8 mouse cellular contexts compared by ENCODE assay signal in genomic region chr16:30283743-30284337, GRCm38 (mm10). TPM values are rescaled to one million over a fixed set of nuclear protein-coding genes. Genes with fewer than 3 reads are reported as not detected.
DNase-seq lines count a peak whose midpoint lies in the region; ATAC-seq and TF ChIP-seq lines count a peak whose summit lies in the region.

No protein-coding gene starts in this region.

- DNase-seq in frontal cortex, postnatal 36 days (ENCODE audit: low spot score in 2 of 2) = no peak
- DNase-seq in G1E (ENCODE audit: low spot score) (peak; percentile 14), adipocyte (ENCODE audit: low spot score) (no peak)
- DNase-seq in embryonic facial prominence, embryonic 11.5 days (ENCODE audit: low spot score) = peak; percentile 86
- peak; percentile 54 for DNase-seq in liver, embryonic 11.5 days (ENCODE audit: low spot score)

- peak; percentile 39; the same call in 1 of the 2 replicates for TF ChIP-seq CTCF in G1E (IDR thresholded peaks at IDR 0.05; ENCODE audit: low read depth, low read length)

- ATAC-seq in frontal cortex, adult (ENCODE audit: low TSS enrichment) = 0 out of 2 replicates have a peak, but pooled peaks have one; percentile 66
- ATAC-seq in G1E (ENCODE audit: extremely low read depth, insufficient number of reproducible peaks, low FRiP score, poor library complexity, severe bottlenecking) = no peak
- ATAC-seq in embryonic facial prominence, embryonic 11.5 days (replicated peaks; ENCODE audit: insufficient number of reproducible peaks, low FRiP score, low TSS enrichment, low read depth) = 0 out of 2 replicates have a peak, but pooled peaks have one; percentile 19
- peak; percentile 61 for ATAC-seq in hindbrain, embryonic 13.5 days (ENCODE audit: low FRiP score)
- no peak for ATAC-seq in liver, embryonic 11.5 days (replicated peaks; ENCODE audit: low FRiP score)
- ATAC-seq in neural tube, embryonic 13.5 days (ENCODE audit: low read depth) = peak; percentile 53

- 2% methylated on average over 15 of the region's 15 CpGs for WGBS in embryonic facial prominence, embryonic 11.5 days
- 1% methylated on average over 15 of the region's 15 CpGs for WGBS in hindbrain, embryonic 13.5 days
- 4% methylated on average over 15 of the region's 15 CpGs for WGBS in liver, embryonic 11.5 days
- WGBS in neural tube, embryonic 13.5 days = under 1% methylated on average over 15 of the region's 15 CpGs

- no peak overlapping the region for H3K4me3 ChIP-seq in G1E (ENCODE audit: low read depth, low read length)
- no peak overlapping the region for H3K4me3 ChIP-seq in embryonic facial prominence, embryonic 11.5 days (ENCODE audit: low read depth, low read length)
- H3K4me3 ChIP-seq in hindbrain, embryonic 13.5 days = peak overlapping the region; percentile 21
- H3K4me3 ChIP-seq in liver, embryonic 11.5 days (ENCODE audit: low read depth, low read length) = no peak overlapping the region
- H3K4me3 ChIP-seq in neural tube, embryonic 13.5 days = peak overlapping the region; percentile 14

- peaks cover 3% of the 10 kb centered on the region; the same call in 1 of the 2 replicates for H3K4me1 ChIP-seq in G1E (ENCODE audit: insufficient read depth, low read depth, low read length)
- peaks cover 6% of the 10 kb centered on the region for H3K4me1 ChIP-seq in embryonic facial prominence, embryonic 11.5 days (ENCODE audit: control insufficient read depth, insufficient read depth, low read length)
- H3K4me1 ChIP-seq in hindbrain, embryonic 13.5 days (replicated peaks) = peaks cover 15% of the 10 kb centered on the region
- H3K4me1 ChIP-seq in liver, embryonic 11.5 days (replicated peaks; ENCODE audit: control insufficient read depth, insufficient read depth, low read length) = no peaks in the 10 kb centered on the region; the same call in 1 of the 2 replicates
- H3K4me1 ChIP-seq in neural tube, embryonic 13.5 days (replicated peaks) = peaks cover 23% of the 10 kb centered on the region

- H3K27me3 ChIP-seq in G1E (ENCODE audit: insufficient read depth, low read length) = peaks cover 85% of the 10 kb centered on the region
- peaks cover 8% of the 10 kb centered on the region for H3K27me3 ChIP-seq in embryonic facial prominence, embryonic 11.5 days (ENCODE audit: control insufficient read depth, insufficient read depth, low read length)
- H3K27me3 ChIP-seq in hindbrain, embryonic 13.5 days = peaks cover 78% of the 10 kb centered on the region
- peaks cover 51% of the 10 kb centered on the region for H3K27me3 ChIP-seq in liver, embryonic 11.5 days (replicated peaks; ENCODE audit: control insufficient read depth, insufficient read depth, low read length)
- H3K27me3 ChIP-seq in neural tube, embryonic 13.5 days = peaks cover 64% of the 10 kb centered on the region

- no peak overlapping the region for H3K27ac ChIP-seq in embryonic facial prominence, embryonic 11.5 days (replicated peaks; ENCODE audit: low read depth, low read length)
- no peak overlapping the region for H3K27ac ChIP-seq in hindbrain, embryonic 13.5 days
- H3K27ac ChIP-seq in liver, embryonic 11.5 days (ENCODE audit: low read depth, low read length) = no peak overlapping the region
- H3K27ac ChIP-seq in neural tube, embryonic 13.5 days (replicated peaks) = no peak overlapping the region

- no peak overlapping the region; the same call in 1 of the 2 replicates for H3K9ac ChIP-seq in embryonic facial prominence, embryonic 11.5 days (replicated peaks; ENCODE audit: low read length)
- no peak overlapping the region for H3K9ac ChIP-seq in hindbrain, embryonic 13.5 days
- H3K9ac ChIP-seq in liver, embryonic 11.5 days (ENCODE audit: low read depth, low read length) = no peak overlapping the region
- peak overlapping the region; percentile 50; the same call in 1 of the 2 replicates for H3K9ac ChIP-seq in neural tube, embryonic 13.5 days

- peak overlapping the region; percentile 37 for H3K4me2 ChIP-seq in embryonic facial prominence, embryonic 11.5 days (ENCODE audit: low read depth, low read length)
- peak overlapping the region; percentile 51 for H3K4me2 ChIP-seq in hindbrain, embryonic 13.5 days
- H3K4me2 ChIP-seq in liver, embryonic 11.5 days = no peak overlapping the region; the same call in 1 of the 2 replicates
- peak overlapping the region; percentile 56 for H3K4me2 ChIP-seq in neural tube, embryonic 13.5 days

- H3K9me3 ChIP-seq in G1E (replicated peaks) = no peaks in the 10 kb centered on the region
- H3K9me3 ChIP-seq in embryonic facial prominence, embryonic 11.5 days (replicated peaks; ENCODE audit: control insufficient read depth, low read length) = no peaks in the 10 kb centered on the region
- H3K9me3 ChIP-seq in hindbrain, embryonic 13.5 days = no peaks in the 10 kb centered on the region
- H3K9me3 ChIP-seq in liver, embryonic 11.5 days (ENCODE audit: control insufficient read depth, low read length) = no peaks in the 10 kb centered on the region
- H3K9me3 ChIP-seq in neural tube, embryonic 13.5 days = no peaks in the 10 kb centered on the region

- H3K36me3 ChIP-seq in G1E (replicated peaks) = no peaks in the 10 kb centered on the region
- no peaks in the 10 kb centered on the region for H3K36me3 ChIP-seq in embryonic facial prominence, embryonic 11.5 days (replicated peaks; ENCODE audit: control insufficient read depth, insufficient read depth, low read depth, low read length)
- no peaks in the 10 kb centered on the region for H3K36me3 ChIP-seq in hindbrain, embryonic 13.5 days
- H3K36me3 ChIP-seq in liver, embryonic 11.5 days (ENCODE audit: control insufficient read depth, insufficient read depth, low read length) = no peaks in the 10 kb centered on the region
- no peaks in the 10 kb centered on the region for H3K36me3 ChIP-seq in neural tube, embryonic 13.5 days

RNA-seq across cellular contexts. Expression of gene Lrrc15, which starts 0.8 kb away (rescaled TPM):
- total RNA-seq in G1E (2014; fragmentation: Nextera tagmentation) = not detected in 2 replicates
- total RNA-seq in G1E (2017) = 0.22 TPM in 1 of 2 replicates, not detected in the other
- not detected in 2 replicates for polyA plus RNA-seq in G1E (2012)
- polyA plus RNA-seq in embryonic facial prominence, embryonic 11.5 days (2014; fragmentation: Nextera tagmentation; extraction: Ambion mirVana) = 0.72 and 1.3 TPM in 2 replicates
- polyA plus RNA-seq in hindbrain, embryonic 13.5 days (2015; fragmentation: Nextera tagmentation; extraction: Ambion mirVana) = 0.26 and 0.28 TPM in 2 replicates
- 0.08 and 0.14 TPM in 2 replicates for polyA plus RNA-seq in liver, embryonic 11.5 days (2014; fragmentation: Nextera tagmentation; extraction: Ambion mirVana)
- 0.46 and 0.47 TPM in 2 replicates for polyA plus RNA-seq in neural tube, embryonic 13.5 days (2015; fragmentation: Nextera tagmentation; extraction: Ambion mirVana)

RNA-seq across cellular contexts. Expression of gene Cpn2, which starts 16.5 kb away (rescaled TPM):
- total RNA-seq in G1E (2014; fragmentation: Nextera tagmentation) (not detected in 2 replicates), G1E (2017) (under 0.01 and 0.16 TPM in 2 replicates)
- not detected in 2 replicates for polyA plus RNA-seq in G1E (2012)
- polyA plus RNA-seq in embryonic facial prominence, embryonic 11.5 days (2014; fragmentation: Nextera tagmentation; extraction: Ambion mirVana) = not detected in 2 replicates
- polyA plus RNA-seq in hindbrain, embryonic 13.5 days (2015; fragmentation: Nextera tagmentation; extraction: Ambion mirVana) = not detected in 2 replicates
- 1.3 and 1.5 TPM in 2 replicates for polyA plus RNA-seq in liver, embryonic 11.5 days (2014; fragmentation: Nextera tagmentation; extraction: Ambion mirVana)
- not detected in 2 replicates for polyA plus RNA-seq in neural tube, embryonic 13.5 days (2015; fragmentation: Nextera tagmentation; extraction: Ambion mirVana)

RNA-seq across cellular contexts. Expression of gene Gp5, which starts 26.7 kb away (rescaled TPM):
- total RNA-seq in G1E (2014; fragmentation: Nextera tagmentation) (2.5 and 2.6 TPM in 2 replicates), G1E (2017) (24.6 and 25.0 TPM in 2 replicates)
- 32.3 and 33.8 TPM in 2 replicates for polyA plus RNA-seq in G1E (2012)
- polyA plus RNA-seq in embryonic facial prominence, embryonic 11.5 days (2014; fragmentation: Nextera tagmentation; extraction: Ambion mirVana) = 2.0 and 2.5 TPM in 2 replicates
- 0.50 and 0.51 TPM in 2 replicates for polyA plus RNA-seq in hindbrain, embryonic 13.5 days (2015; fragmentation: Nextera tagmentation; extraction: Ambion mirVana)
- polyA plus RNA-seq in liver, embryonic 11.5 days (2014; fragmentation: Nextera tagmentation; extraction: Ambion mirVana) = 31.1 and 37.5 TPM in 2 replicates
- polyA plus RNA-seq in neural tube, embryonic 13.5 days (2015; fragmentation: Nextera tagmentation; extraction: Ambion mirVana) = 0.42 and 0.70 TPM in 2 replicates

Comparison
In these comparisons a context has a peak if more than half of its experiments do, and no peak if none do; other contexts are left out.
1. ATAC-seq: peak in frontal cortex, adult (single experiment), embryonic facial prominence, embryonic 11.5 days (single experiment), hindbrain, embryonic 13.5 days (single experiment) and neural tube, embryonic 13.5 days (single experiment); none in G1E (single experiment) and liver, embryonic 11.5 days (single experiment).
2. DNase-seq: peak in G1E (single experiment), embryonic facial prominence, embryonic 11.5 days (single experiment) and liver, embryonic 11.5 days (single experiment); none in frontal cortex, postnatal 36 days (0 of 2) and adipocyte (single experiment).
3. H3K4me3 ChIP-seq: peak in hindbrain, embryonic 13.5 days (single experiment) and neural tube, embryonic 13.5 days (single experiment); none in G1E (single experiment), embryonic facial prominence, embryonic 11.5 days (single experiment) and liver, embryonic 11.5 days (single experiment).